Mouse (Mus musculus) embryo, embryonic 10.5 days (tissue): ENCODE measurements around the gene Dync1li1.
"Not testable (repeated sequence)": the region's sequence is repeated elsewhere in the genome, so short reads cannot be mapped to it uniquely, and the experiment has no call there.

ENCODE experiments used
- DNase-seq: peaks from one replicate; pipeline ENCODE4 v3.0.0-alpha.2; 2015; ENCODE audit warnings: low spot score

Dync1li1 gene

GRCm38 (mm10) chr9:114673626-114674025, 15.0 kb upstream of the Dync1li1 start:
- no peak for DNase-seq

GRCm38 (mm10) chr9:114678576-114678975, 10.0 kb upstream of the Dync1li1 start:
- DNase-seq = no peak

DNA sequence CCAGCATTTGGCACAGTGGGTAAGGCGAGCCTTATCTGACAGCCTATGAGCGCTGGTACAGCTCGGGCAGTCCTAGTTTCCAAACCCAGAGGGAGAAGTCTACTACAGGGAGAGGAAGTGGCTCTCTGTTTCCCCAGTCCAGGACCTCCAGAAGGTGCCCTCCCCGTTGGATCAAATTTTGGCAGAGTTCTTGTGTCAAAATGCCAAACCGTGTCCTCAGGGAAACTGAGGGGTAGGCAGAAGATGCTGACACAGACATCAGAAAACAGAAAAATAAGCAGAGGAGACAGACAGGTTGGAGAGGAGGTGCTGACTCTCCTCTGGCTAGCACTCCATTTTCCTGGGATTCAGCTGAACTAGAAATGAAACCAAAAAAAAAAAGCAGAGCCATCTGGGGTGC, 8.6 kb upstream of the Dync1li1 start:
- DNase-seq = no peak

DNA sequence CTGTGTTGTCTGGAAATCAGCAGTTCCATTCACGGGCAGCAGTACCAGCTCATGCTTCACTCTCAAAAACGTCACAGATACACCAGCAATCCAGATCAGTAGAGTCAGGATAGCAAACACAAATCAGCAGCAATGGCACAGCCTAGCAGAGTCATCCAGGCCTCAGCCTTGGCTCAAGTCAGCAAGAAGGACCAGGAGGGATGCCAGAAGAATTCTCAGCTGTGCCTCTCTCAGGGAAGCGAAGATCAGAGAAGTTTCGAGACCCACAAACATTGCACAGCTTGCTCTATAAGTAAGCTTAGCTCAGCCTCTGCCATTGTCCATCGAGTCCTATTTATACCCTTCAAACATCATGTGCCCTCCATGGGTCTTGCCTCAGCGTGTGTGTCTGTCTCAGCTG, 8.1 kb upstream of the Dync1li1 start:
- no peak for DNase-seq

DNA sequence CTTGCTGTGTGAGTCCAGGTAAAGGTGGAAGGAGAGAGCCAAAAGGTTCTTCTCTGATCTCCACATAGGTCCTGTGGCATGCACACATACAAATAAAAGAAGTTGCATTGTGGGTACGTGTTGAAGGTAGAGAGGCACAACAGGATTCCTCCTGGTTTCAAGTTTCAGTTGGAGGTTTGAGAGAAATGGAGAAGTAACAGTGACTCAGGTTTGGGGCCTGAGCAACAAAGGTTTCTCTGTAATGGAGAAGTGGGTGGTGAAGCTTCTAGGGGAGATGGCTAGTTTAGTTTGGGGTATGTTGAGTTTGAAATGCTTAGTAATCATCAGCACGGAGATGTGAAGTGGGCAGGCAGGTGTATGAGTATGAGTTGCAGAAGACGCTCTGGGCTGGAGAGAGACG, 6.4 kb upstream of the Dync1li1 start:
- DNase-seq = no peak

DNA sequence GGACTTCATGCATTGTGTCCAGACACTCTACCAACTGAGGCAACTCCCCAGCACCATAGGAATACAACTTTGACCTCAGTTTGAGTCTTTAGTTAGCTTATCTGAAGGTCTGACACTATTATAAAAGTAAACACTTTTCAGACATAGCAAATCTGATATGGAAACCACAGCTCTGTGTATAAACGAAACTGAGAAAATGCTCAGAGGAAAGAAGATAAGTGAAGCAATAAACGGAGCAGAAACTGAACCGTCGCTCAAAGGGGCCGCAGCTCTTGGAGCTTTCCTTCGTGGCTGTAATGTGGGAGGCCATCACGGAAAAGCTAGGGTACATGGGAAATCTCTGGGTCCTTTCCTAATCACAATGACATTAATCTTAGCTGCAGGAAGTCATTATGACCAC, 2.3 kb upstream of the Dync1li1 start:
- no peak for DNase-seq

DNA sequence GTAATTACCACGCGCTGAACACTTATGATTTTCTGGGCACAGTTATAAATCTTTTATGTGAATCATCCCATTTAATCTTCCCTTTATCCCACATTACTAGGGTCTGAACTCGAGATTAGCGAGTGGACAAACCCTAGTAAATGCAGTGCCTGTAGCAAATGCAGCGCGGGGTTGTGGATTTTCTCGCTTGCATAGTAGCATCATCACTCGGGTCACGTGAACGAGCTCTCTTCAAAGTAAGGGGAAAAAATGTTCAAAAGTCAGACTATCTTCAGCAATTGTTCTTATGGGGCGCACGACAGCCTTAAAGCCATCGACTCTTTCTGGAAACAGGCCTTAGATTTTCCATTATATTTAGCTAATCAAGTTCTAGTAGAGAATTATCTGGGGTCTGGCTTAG, 951 bp upstream of the Dync1li1 start:
- DNase-seq = no peak

DNA sequence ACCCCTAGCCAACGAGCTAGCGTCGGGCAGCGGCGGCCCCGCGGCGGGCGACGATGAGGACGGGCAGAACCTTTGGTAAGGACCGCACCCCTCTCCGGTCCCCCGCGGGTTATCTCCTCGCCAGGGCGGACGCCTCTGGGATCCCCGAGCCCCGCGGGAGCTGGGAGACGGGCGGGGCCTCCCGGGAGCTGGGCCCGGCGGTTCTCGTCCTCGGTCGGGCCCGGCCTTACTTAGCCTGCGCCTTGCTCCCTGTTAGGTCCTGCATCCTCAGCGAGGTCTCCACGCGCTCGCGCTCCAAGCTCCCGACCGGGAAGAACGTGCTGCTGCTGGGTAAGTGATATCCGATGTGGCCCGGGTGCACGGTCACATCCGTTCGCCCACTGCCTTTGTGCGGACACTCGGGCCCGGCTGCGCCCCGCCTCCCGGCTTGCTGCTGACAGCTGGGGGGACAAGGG, 390 bp downstream of the Dync1li1 start:
- DNase-seq = peak; percentile 56

- peak; percentile 47 for DNase-seq
Measured at GRCm38 (mm10) chr9:114690119-114690601, 1.6 kb downstream of the Dync1li1 start.

DNA sequence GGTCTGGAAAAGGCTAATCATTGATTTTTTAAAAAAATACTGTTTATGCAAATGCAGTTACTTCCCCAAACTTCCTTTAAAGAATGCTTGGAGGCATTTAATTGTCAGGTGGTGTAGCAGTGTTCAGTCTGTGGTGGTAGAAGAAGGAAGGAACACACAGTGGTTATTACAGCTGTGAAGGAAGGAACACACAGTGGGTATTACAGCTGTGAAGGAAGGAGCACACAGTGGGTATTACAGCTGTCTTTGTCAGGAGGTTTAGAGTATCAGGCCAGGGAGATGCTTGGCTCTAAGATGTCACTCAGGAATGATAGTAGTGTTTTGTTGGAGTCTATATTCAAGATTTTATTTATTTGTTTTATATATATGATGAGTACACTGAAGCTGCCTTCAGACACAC, 2.5 kb downstream of the Dync1li1 start:
- DNase-seq = no peak

DNA sequence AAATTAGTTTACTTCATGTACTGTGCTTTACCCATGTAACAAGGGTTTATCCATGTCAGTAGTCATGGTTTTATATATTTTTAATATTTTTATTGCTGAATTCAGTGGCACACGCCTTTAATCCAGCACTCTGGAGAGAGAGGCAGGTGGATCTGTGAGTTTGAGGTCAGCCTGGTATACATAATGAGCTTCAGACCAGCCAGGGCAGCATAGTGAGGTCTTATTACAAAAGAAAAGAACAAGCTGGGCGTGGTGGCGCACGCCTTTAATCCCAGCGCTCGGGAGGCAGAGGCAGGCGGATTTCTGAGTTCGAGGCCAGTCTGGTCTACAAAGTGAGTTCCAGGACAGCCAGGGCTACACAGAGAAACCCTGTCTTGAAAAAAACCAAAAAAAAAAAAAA, 7.1 kb downstream of the Dync1li1 start:
- not testable (repeated sequence) for DNase-seq

GRCm38 (mm10) chr9:114697072-114697471, 8.5 kb downstream of the Dync1li1 start:
- no peak for DNase-seq

DNA sequence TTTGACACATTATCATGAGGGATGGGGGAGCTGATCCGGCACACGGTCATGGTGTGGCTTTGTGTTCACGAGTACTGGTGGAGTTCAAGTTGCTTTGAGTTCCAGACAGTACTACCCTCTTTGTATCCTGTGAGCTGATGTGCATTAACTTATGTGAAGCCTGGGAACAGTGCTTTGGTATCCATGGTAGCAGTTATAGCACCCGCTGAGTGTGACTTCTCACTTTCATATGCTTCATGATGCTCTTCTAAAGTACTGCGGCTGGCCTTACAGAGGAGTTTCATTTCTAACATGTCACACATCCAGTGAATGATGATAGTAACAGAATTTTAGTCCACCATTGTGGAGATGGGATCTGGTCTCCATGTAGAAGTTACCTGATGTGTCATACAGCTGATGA, 9.3 kb downstream of the Dync1li1 start:
- DNase-seq = no peak

GRCm38 (mm10) chr9:114699262-114699661, 10.7 kb downstream of the Dync1li1 start:
- DNase-seq = no peak

DNA sequence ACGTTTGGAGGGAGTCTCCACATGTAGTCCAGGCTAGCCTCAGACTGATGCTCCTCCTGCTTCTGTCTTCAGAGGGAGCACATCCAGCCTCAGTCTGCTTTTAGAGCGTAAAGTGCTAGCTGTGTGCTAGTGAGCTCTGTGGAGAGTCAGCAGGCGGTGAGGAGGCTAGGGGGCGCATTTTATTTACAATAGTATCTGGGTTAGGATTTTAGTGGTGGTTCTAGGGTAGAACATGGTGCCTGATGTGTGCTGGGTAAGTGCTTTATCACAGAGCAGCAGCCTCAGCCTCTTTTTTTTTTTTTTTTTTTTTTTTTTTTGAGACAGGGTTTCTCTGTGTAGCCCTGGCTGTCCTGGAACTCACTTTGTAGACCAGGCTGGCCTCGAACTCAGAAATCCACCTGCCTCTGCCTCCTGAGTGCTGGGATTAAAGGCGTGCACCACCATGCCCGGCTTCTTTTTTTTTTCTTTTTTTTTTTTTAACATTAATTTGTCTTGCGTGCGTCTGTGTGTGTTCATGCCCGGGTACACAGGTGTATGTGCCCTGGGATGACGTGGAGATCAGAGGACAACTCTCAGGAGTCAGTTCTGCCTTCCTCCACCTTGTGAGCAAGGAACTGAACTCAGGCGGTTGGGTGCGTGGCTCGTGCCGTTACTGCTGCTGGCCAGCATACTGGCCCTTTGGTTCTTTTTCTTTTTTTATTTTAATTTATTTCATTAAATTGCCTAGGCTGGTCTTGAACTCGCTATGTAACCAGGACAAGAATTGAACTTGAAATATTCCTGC, 11.5 kb downstream of the Dync1li1 start:
- no peak for DNase-seq

- no peak for DNase-seq
Measured at GRCm38 (mm10) chr9:114701031-114701430, 12.4 kb downstream of the Dync1li1 start.

- DNase-seq = no peak
Measured at GRCm38 (mm10) chr9:114701921-114702320, 13.3 kb downstream of the Dync1li1 start.

- DNase-seq = no peak
Measured at GRCm38 (mm10) chr9:114707805-114708204, 19.2 kb downstream of the Dync1li1 start.

GRCm38 (mm10) chr9:114710345-114710744, 21.8 kb downstream of the Dync1li1 start:
- peak; percentile 33 for DNase-seq

DNA sequence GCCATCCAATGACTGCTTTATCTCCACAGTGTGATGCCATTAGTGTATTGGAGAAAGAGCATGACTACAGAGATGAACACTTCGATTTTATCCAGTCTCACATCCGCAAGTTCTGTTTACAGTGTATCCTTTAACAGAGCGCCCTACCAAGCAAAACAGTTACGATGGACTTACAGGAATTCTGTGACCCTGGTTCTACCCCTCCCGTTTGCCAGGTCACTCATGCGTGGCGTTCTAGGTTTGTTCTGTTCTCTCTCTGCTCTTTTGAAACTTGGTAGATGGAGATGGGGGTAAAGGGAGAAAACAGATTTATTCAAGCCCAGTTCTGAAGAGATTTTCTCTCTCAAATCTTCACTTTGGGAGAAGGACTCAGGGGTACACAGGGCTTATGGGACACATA, 24.9 kb downstream of the Dync1li1 start:
- no peak for DNase-seq

- DNase-seq = peak; percentile 39
Measured at GRCm38 (mm10) chr9:114716677-114717331, 28.2 kb downstream of the Dync1li1 start.

DNA sequence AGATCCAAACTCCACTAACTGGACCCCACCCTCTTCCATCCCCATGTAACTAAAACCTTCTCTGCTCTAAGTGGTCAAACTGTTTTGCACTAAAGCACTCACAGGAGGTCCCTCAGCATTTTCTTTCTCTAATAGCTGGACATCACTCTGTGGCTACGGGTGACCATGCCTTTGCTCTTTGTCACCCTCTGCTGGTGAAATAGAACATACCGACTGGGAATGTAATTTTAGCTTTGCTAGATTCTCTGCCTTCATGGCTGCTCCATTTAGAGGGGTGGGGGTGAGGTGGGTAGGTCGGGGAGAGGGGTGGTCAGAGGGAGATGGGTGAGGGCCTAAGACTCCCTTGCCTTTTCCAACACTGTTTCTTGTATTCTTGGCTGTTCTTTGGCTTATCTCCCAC, 38.7 kb downstream of the Dync1li1 start:
- DNase-seq = peak; percentile 87

DNA sequence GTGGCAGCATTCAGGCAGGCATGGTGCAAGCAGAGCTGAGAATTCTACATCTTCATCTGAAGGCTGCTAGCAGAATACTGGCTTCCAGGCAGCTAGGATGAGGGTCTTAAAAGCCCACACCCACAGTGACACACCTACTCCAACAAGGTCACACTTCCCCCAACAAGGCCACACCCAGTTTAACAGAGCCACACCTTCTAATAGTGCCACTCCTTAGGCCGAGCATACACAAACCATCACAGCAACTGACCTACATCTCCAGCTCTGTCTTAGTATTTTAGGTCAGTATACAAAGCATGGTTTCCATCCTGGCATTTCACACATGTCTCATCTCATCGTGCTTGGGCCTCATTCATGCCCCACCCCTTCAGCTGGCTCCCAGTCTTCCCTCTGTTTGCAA, 39.8 kb downstream of the Dync1li1 start:
- not testable (repeated sequence) for DNase-seq
